Mouse (Mus musculus): Measurements from ENCODE around the gene Psma2.

Gene Psma2

DNA sequence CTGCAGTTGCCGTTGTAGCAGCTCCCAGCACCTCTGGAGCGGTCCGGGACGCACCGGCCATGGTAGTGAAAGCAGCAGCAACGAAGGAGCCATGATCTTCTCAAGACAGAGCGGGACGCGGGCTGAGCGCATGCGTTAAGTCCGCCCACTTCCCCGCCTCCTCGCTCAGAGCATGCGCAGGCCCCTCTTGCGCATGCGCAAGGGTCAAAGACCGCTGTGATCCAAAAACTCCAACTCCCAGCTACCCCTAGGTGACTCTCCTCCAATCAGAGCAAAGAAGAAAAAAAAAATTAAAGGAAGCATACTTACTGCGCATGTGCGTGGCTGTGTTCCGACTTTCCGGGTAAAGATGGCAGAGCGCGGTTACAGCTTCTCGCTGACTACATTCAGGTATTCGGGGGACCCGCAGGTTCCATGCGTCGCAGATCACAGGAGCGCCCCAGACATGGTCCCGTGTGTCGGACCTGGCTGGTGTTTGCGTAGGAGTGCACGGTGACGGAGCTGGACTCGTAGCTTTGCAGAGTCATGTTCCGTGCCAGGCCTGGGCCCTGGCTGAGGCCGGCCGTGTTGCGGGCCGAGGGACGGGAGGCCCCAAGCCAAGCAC is at the start of gene Psma2, which contains the start of gene Mrpl32:
Psma2 (plus strand) TSS at position 315 of the 604 bp plus-strand sequence.
Mrpl32 (minus strand) TSS at position 240 of the 604 bp plus-strand sequence.
- DNase-seq (ENCODE audit: low spot score): peak; percentile 98

DNA sequence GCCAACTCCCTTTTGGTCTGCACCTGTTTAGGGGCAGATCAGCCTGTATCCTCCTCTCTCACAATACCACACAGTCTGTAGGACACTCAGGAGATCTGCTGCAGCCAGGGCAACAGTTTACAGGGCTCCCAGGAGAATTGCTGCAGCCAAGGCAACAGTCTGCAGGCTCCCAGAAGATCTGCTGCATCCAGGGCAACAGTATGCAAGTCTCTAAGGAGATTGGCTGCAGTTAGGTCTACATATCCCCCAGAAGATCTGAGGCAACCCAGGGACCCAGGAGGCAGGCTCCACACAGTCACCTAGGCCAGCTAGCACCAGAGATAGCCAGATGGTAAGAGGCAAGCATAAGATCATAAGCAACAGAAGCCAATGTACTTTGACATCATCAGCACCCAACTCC is 38.9 kb upstream of the Psma2 start:
- DNase-seq (ENCODE audit: low spot score): no peak

DNA sequence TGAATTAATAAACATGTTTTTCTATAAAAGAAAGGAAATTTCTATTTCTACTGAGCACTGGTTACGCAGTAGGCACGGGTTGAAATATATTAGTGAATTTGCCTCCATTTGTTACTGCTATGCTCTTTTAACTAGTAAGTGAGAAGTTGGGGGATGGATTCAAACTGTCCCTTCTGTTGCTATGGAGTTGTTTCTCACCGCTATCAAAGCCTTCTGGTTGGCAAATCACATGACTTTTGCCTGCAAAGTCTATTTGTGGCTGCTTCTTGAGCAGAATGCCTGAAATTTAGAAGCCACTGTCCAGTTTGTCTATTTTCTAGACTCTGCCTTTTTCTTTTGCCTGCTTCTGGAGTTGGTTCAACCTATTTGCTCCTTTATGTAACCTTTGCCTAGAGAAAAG is 32.6 kb upstream of the Psma2 start:
- no peak for DNase-seq (ENCODE audit: low spot score)

DNA sequence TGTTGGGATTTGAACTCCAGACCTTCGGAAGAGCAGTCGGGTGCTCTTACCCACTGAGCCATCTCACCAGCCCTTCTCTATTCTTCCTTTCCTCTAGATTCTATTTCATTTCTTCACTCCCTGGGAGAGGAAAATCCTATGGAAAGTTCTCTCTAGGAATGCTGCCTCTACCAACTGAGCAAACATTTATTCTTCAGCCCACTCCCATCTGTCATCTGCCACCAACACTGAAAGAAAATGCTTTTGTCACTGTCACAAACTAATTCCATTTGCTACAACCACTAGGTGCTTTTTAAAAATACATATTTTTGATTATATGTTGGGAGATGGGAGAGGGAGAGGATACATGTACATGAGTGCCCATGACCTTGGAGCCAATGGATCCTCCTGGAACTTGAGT is 10.3 kb upstream of the Psma2 start:
- no peak for DNase-seq (ENCODE audit: low spot score)

DNA sequence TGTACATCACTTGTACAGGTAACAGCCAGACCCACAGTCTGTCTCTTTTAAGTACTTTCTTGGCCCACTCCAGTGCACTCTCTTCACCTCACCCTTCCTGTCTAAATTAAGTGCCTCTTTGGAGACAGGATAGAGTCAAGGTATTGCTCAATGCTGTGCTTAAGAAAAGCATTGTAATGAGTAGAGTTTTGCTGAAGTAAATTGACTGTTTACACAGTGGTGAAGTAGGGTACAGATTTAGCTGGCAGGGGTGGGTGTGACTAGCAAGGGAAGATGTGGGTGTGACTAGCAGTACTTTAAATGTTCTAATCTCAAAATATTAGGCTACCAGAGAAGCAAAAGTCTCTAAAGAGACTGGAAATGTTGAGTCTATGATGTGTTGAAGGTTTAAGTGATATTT is 5.4 kb upstream of the Psma2 start:
- no peak for DNase-seq (ENCODE audit: low spot score)

DNA sequence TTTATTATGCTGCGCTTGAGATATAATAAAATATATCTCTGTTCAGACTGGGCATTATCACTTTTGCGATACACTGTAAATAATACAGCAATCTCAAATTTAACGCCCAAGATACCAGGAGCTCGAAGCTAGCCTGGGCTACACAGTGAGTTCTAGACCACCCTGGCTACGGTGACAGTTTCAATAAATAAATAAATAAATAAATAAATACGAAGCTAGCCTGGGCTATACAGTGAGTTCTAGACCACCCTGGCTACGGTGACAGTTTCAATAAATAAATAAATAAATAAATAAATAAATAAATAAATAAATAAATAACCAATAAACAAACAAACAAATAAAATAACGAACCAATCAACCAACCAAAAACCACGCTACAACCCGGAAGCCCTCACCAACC is 577 bp upstream of the Psma2 start:
- no peak for DNase-seq (ENCODE audit: low spot score)

DNA sequence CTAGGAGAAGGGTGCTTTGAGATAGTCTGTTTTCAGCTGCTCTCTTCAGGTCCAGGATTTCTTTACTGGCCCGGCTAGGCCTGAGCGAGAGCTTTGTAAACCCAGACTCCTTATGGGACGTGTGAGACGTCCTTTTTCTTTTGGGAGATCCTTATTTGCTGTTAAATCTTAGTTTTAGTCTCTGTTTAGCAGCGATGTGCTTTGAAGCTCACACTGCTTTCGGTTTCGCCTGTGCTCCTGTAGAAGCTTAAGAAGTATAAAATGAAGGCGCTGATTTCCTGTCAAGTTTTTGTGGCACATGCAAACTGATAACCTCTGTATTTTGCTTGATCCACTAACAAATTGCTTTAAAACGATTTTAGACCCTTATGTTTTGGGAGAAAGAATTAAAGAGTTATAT is 513 bp downstream of the Psma2 start:
- no peak for DNase-seq (ENCODE audit: low spot score)

DNA sequence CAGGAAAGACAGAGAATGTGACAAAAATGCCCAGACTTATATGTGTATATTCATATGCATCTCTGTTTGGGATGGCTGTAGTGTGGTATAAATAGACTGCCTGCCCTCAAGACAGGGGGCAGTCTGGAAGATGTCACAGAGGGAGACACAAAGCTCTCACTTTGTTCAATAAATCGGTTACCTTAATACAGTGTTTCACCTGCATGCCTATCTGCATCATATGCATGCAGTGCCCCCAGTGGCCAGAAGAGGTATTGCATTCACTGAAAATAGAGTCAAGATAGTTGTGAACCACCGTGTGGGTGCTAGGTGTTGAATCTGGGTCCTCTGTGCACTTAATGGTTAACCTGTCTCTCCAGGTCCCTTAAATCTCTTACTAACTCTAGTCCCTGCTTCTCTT is 5.7 kb downstream of the Psma2 start:
- peak; percentile 66 for DNase-seq (ENCODE audit: low spot score)

DNA sequence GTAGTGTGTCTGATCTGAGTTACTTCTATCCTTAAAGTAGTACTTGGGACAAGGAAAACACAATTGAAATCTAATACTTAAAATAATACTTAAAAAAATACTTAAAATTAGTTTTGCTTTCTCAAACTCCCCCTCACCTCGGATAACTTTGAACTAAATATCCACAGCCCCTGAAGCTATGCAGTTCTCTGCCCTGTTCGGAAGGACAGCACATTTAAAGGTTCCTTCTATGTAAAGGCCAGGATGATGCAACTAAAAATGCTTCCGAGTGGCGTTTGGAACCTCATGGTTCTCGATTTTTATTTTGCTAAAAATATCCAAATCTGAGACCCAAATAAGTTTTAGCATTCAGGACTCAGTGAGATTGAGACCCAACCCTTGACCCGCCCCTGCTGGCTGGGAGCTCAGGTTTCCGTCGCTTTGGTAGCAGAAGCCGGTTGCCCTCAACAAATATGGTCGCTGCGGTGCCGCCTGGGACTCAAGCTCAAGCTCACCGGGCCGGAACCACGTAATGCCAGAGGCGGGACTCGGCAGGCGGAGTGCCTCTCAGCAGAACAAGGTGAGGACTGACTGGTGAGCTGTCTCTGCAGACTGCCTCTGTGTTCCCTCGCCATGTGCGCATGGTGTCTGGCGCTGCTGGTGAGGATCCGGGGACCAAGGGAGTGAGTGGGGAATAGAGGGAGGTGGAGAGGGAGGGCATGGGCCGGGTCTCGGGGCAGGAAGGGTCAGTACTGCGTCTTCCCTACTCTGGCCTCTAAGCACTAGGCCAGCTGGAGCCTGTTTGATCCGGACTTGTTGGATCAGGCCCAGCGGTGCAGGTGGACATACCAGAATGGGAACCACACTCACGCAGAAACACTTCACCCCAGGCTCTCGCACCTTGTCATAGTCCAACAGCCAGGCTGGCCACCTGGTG is 16.9 kb downstream of the Psma2 start, which contains the start of gene AW209491:
AW209491 (plus strand) TSS at position 429 of the 916 bp plus-strand sequence.
- DNase-seq (ENCODE audit: low spot score): peak; percentile 88

DNA sequence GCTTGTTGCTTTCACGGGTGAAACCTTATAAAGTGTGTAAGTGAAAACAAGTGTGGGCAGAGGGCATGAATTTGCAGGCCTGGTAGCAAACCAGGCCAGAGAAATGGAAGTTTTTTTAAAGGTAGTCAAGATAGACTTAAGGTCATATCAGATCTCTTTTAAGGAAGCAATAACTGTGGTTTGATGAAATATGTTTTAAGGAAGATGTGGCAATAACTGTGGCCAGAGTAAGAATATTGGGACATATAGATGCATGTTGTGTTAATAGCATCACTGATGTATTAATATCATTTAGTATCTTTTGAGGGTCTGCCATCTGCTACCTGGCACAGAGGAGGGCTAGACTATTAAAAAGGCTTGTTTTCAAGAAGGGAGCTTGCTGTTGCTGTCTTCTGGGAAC is 27.0 kb downstream of the Psma2 start:
- DNase-seq (ENCODE audit: low spot score): no peak

DNA sequence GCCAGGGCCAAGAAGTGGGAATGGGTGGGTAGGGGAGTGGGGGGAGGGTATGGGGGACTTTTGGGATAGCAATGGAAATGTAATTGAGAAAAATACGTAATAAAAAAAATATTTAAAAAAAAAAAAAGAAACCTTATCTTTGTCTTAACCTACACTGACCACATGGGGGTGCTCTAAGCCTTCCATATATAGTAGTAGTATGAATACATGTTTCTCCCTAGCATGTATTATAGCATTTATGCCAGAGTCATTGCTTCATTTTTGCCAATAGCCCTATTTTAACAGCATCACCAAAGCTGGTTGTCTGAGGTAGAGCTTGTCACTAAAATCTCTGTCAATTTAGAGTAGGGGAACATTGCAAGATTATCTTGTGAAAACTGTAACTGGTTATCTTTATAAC is 36.3 kb downstream of the Psma2 start:
- DNase-seq (ENCODE audit: low spot score): peak; percentile 27

DNA sequence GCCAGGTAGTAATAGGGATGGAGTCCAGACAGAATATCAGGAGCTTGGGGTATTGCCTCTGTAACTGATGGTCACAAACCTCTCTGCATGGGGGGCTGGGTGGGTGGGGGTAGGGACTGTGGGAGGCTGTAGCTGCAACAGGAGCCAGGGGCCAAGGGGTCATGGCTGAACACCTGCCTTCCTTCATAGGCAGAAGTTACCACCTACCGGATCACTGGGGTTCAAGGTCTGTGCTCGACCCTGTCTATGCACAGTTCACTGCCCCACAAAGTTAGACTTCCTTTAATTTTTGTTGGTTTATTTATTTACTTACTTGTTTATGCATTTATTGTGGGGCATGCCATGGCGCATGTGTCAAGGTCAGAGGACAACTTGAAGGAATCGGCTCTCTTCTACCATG is 54.1 kb downstream of the Psma2 start:
- no peak for DNase-seq (ENCODE audit: low spot score)

DNA sequence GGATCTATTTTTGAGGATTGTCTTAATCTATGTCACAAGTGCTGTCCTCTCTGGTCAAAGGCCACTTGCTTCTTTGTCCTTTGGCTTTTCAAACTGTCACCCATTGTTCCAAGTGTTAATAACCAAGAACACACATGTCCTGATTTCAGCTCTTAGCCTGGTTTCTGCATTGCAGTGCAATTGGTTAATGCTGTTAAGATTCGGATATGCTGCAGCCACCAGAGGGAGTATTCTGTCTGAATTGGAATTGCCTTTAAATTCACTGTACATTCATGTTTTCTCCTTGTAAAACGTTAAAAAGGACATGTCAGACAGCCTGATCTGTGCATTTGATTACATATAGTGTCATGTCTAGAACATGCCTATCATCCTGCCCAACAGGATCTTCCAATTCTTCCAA is 57.3 kb downstream of the Psma2 start:
- no peak for DNase-seq (ENCODE audit: low spot score)

DNA sequence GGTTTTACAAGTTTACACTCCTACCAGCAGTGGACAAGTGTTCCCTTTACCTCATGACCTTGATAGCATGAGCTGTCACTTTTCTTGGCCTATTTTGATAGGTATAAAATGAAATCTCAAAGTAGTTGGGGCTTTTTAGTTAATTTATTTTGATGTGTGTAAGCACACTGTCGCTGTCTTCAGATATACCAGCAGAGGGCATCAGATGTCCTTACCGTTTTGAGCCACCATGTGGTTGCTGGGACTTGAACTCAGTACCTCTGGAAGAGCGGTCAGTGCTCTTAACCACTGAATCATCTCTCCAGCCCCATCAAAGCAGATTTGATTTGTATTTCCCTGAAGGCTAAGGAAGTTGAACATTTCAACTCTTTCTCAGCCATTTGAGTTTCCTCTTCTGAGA is 75.9 kb downstream of the Psma2 start:
- no peak for DNase-seq (ENCODE audit: low spot score)

DNA sequence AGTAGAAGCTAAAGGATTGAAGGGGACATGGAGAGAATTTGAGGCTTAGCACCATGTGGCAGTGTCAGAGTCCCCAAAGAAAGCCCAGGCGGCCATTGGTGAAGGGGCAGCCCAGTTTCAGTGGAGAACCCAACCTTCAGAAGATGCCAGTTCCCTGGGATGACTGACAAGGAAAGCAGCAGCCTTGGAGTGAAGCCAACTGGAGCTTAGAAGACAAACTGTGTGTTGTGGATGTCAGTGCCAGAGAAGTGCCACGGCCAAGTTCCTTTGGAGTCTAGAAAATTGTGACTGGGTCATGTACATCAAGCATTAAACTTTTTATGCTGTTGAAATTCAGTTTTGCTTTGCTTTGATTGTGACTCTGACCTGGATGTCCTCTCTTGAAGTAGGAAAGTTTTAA is 103.8 kb downstream of the Psma2 start:
- no peak for DNase-seq (ENCODE audit: low spot score)

DNA sequence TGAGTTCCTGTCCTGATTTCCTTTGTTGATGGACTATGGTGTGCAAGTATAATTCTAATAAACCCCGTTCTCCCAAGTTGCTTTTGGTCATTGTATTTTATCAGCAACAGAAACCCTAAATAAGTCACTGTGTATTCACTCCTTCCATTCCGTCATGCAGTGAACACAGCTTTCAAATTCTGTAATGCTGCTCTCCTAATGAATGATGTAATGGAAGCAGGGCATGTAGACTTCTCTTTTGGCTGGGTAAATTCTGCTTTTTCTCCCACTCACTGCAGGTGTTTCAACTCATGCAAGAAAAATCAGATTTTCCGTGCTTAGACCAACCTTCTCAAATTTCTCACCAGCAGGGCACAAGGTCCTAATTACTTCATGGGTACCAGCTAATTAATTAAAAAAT is 104.7 kb downstream of the Psma2 start:
- DNase-seq (ENCODE audit: low spot score): no peak

Data from c-Kit-positive CD71-positive TER-119-positive erythroid progenitor cells, embryonic 14.5 days (primary cell).